Mouse (Mus musculus) bone marrow macrophage, adult 2 months (primary cell): Measurements from ENCODE around the gene Atxn7.

ENCODE experiments used
- CTCF ChIP-seq: IDR thresholded peaks from 2 replicates; pipeline ENCODE4 v1.5.1; 2012; ENCODE audit warnings: low read depth, mild to moderate bottlenecking, low read length, moderate library complexity
- POLR2A ChIP-seq: IDR thresholded peaks from 2 replicates; pipeline ENCODE4 v1.6.1; 2012; ENCODE audit warnings: mild to moderate bottlenecking, low read depth, low read length, borderline replicate concordance

DNA sequence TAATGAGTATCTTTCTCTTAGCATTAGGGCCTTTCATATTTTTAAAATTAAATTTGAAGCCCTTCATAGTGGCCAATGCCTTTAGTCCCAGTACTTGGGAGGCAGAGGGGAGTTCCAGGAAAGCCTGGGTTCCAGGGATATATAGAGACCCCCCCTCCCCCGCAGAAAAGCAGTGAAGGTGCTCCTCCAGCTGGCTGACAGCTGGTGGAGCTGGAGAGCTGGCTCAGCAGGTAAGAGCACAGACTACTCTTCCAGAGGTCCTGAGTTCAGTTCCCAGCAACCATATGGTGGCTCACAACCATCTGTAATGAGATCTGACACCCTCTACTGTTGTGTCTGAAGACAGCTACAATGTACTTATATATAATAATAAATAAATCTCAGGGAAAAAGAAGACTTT, 6.4 kb downstream of the Atxn7 start:
- TF ChIP-seq POLR2A (no peak), CTCF (no peak)
